Comparison of ENCODE assay signal across 20 mouse cellular contexts in genomic region chr12:36456002-36456401, GRCm38 (mm10).
A peak's percentile ranks its signal among the peaks of the same experiment; 100 is the strongest.
DNase-seq lines count a peak whose midpoint lies in the region; ATAC-seq lines count a peak whose summit lies in the region.
"Had no signal": no experiment of that assay in that cellular context is flagged by ENCODE, and none has a peak within 500 bp of the region (broad histone marks: within the 10 kb centered on the region; RNA-seq: fewer than 3 reads in every experiment).

No protein-coding gene starts in this region.

- peak; percentile 80 for ATAC-seq in frontal cortex, adult (ENCODE audit: low TSS enrichment)
- ATAC-seq: forebrain, embryonic 14.5 days; hindbrain, embryonic 16.5 days; intestine, embryonic 15.5 days; Patski had no signal

- DNase-seq in frontal cortex, postnatal 25 days (ENCODE audit: low spot score in 2 of 2): no peak
- DNase-seq in layer of hippocampus, adult 9-11 months: peak; percentile 20
- no peak for DNase-seq in layer of hippocampus, adult 11-12 months (ENCODE audit: low spot score)
- DNase-seq in brain, embryonic 18.5 days (ENCODE audit: low read depth, low spot score): peak; percentile 2
- DNase-seq in kidney, adult 18-20 months: no peak
- DNase-seq: adrenal gland, postnatal 10 days; adrenal gland, postnatal 36 days; B cell, adult 2 months; cerebellum, adult 11-12 months; cerebellum, adult 8-10 months; cerebellum, postnatal 10 days; gastrocnemius, postnatal 25 days; heart, adult 18-20 months; heart, postnatal 10 days; heart, postnatal 36 days had no signal

Comparison
In these comparisons a context has a peak if more than half of its experiments do, and no peak if none do; other contexts are left out.
1. DNase-seq: peak in layer of hippocampus, adult 9-11 months (single experiment) and brain, embryonic 18.5 days (single experiment); none in frontal cortex, postnatal 25 days (0 of 2), layer of hippocampus, adult 11-12 months (single experiment) and kidney, adult 18-20 months (single experiment).